Mouse (Mus musculus): ENCODE data around the gene Atp8b4. TPM values are rescaled to one million over a fixed set of nuclear protein-coding genes. Genes with fewer than 3 reads are reported as not detected.

Atp8b4 gene
- polyA plus RNA-seq (2012; ENCODE audit: low replicate concordance), result 0.11 TPM in 1 of 2 replicates, not detected in the other

DNA sequence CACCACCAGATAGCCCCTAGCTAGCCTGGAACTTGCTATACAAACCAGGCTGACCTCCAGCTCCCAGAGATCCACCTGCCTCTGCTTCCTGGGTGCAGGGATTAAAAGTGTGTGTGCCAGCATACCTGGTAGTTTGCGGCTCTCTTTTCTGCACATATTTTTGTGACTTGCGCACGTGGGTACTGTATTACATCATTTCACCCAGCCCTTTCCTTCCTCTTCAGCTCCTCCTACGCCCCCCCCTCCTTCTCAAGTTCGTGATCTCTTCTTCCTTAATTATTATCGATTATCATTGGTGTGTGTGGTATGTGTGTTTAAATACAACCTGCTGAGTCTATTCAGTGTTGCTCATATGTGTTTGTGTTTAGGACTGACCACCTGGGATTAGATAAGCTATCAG, at the start of gene Atp8b4:
TSS of gene Atp8b4 (minus strand) at position 154 of the 400 bp plus-strand sequence.

Other genes starting within 250 kb of the Atp8b4 start
- gene Slc27a2, start 51.7 kb upstream of the Atp8b4 start, polyA plus RNA-seq (2012; ENCODE audit: low replicate concordance), result 0.08 TPM in 1 of 2 replicates, not detected in the other
- gene Hdc, start 118.6 kb upstream of the Atp8b4 start, polyA plus RNA-seq (2012; ENCODE audit: low replicate concordance), result 1.8 and 1.9 TPM in 2 replicates
- 3.5 and 4.8 TPM in 2 replicates for gene Gabpb1, start 175.7 kb upstream of the Atp8b4 start, polyA plus RNA-seq (2012; ENCODE audit: low replicate concordance)
- 7.3 and 12.6 TPM in 2 replicates for gene Usp8, start 206.7 kb upstream of the Atp8b4 start, polyA plus RNA-seq (2012; ENCODE audit: low replicate concordance)

Measured in leukemia stem cell, adult 10-12 weeks (primary cell).